8 mouse cellular contexts compared by ENCODE assay signal in genomic region chr4:116122762-116123161, GRCm38 (mm10). TPM values are rescaled to one million over a fixed set of nuclear protein-coding genes. Genes with fewer than 3 reads are reported as not detected.
DNase-seq lines count a peak whose midpoint lies in the region; ATAC-seq and TF ChIP-seq lines count a peak whose summit lies in the region.

No protein-coding gene starts in this region.

- peaks cover 21% of the 10 kb centered on the region for H3K4me1 ChIP-seq in kidney, embryonic 16.5 days (ENCODE audit: insufficient read depth, low read length)
- no peaks in the 10 kb centered on the region for H3K4me1 ChIP-seq in kidney, adult 2 months (ENCODE audit: control insufficient read depth, insufficient read depth, low read length)
- H3K4me1 ChIP-seq in embryonic facial prominence, embryonic 14.5 days (ENCODE audit: control insufficient read depth, insufficient read depth, low read length), result peaks cover 6% of the 10 kb centered on the region
- H3K4me1 ChIP-seq in limb, embryonic 11.5 days (ENCODE audit: control insufficient read depth, insufficient read depth, low read length), result peaks cover 8% of the 10 kb centered on the region; the same call in 1 of the 2 replicates
- peaks cover 21% of the 10 kb centered on the region for H3K4me1 ChIP-seq in neural tube, embryonic 13.5 days (replicated peaks)

- 0 out of 2 replicates have a peak, but pooled peaks cover 3% of the 10 kb centered on the region for H3K36me3 ChIP-seq in kidney, embryonic 16.5 days (ENCODE audit: insufficient read depth, low read length)
- H3K36me3 ChIP-seq in kidney, adult 2 months (ENCODE audit: control insufficient read depth, insufficient read depth, low read length), result no peaks in the 10 kb centered on the region
- no peaks in the 10 kb centered on the region for H3K36me3 ChIP-seq in embryonic facial prominence, embryonic 14.5 days (ENCODE audit: control insufficient read depth, insufficient read depth, low read length)
- peaks cover 3% of the 10 kb centered on the region; the same call in 1 of the 2 replicates for H3K36me3 ChIP-seq in limb, embryonic 11.5 days (ENCODE audit: control insufficient read depth, insufficient read depth, low read length)
- H3K36me3 ChIP-seq in neural tube, embryonic 13.5 days, result no peaks in the 10 kb centered on the region

- ATAC-seq in kidney, embryonic 16.5 days (ENCODE audit: low FRiP score, low TSS enrichment), result no peak
- no peak for ATAC-seq in embryonic facial prominence, embryonic 14.5 days (ENCODE audit: low read depth)
- ATAC-seq in limb, embryonic 11.5 days (ENCODE audit: insufficient number of reproducible peaks, low FRiP score, low TSS enrichment, low read depth), result no peak
- ATAC-seq in neural tube, embryonic 13.5 days (ENCODE audit: low read depth), result no peak

- H3K4me2 ChIP-seq in kidney, embryonic 16.5 days (replicated peaks; ENCODE audit: low read depth, low read length), result peak overlapping the region; percentile 61
- H3K4me2 ChIP-seq in embryonic facial prominence, embryonic 14.5 days (ENCODE audit: low read depth, low read length), result peak overlapping the region; percentile 80
- peak overlapping the region; percentile 62 for H3K4me2 ChIP-seq in limb, embryonic 11.5 days (ENCODE audit: low read depth, severe bottlenecking)
- peak overlapping the region; percentile 78 for H3K4me2 ChIP-seq in neural tube, embryonic 13.5 days

- WGBS in kidney, embryonic 16.5 days, result 0% methylated on average over 1 of the region's 1 CpGs
- WGBS in kidney, adult 2 months, result 5% methylated on average over 1 of the region's 1 CpGs
- WGBS in embryonic facial prominence, embryonic 14.5 days, result 0% methylated on average over 1 of the region's 1 CpGs
- 0% methylated on average over 1 of the region's 1 CpGs for WGBS in limb, embryonic 11.5 days
- 5% methylated on average over 1 of the region's 1 CpGs for WGBS in neural tube, embryonic 13.5 days

- no peak for TF ChIP-seq POLR2A in kidney, adult 2 months (IDR thresholded peaks at IDR 0.05; ENCODE audit: low read depth, low read length)

- no peak overlapping the region for H3K27ac ChIP-seq in kidney, embryonic 16.5 days (ENCODE audit: low read length)
- no peak overlapping the region for H3K27ac ChIP-seq in kidney, adult 2 months (ENCODE audit: insufficient read depth, low read depth, low read length)
- H3K27ac ChIP-seq in embryonic facial prominence, embryonic 14.5 days (replicated peaks; ENCODE audit: low read depth, low read length), result no peak overlapping the region
- H3K27ac ChIP-seq in limb, embryonic 11.5 days (replicated peaks; ENCODE audit: low read depth, low read length), result no peak overlapping the region
- no peak overlapping the region for H3K27ac ChIP-seq in neural tube, embryonic 13.5 days (replicated peaks)

- H3K9me3 ChIP-seq in kidney, embryonic 16.5 days (ENCODE audit: low read length), result no peaks in the 10 kb centered on the region
- no peaks in the 10 kb centered on the region for H3K9me3 ChIP-seq in embryonic facial prominence, embryonic 14.5 days (ENCODE audit: control insufficient read depth, low read length)
- H3K9me3 ChIP-seq in limb, embryonic 11.5 days (ENCODE audit: control insufficient read depth, low read length), result no peaks in the 10 kb centered on the region
- no peaks in the 10 kb centered on the region for H3K9me3 ChIP-seq in neural tube, embryonic 13.5 days

- H3K9ac ChIP-seq in kidney, embryonic 16.5 days (replicated peaks; ENCODE audit: low read length), result peak overlapping the region; percentile 74
- H3K9ac ChIP-seq in embryonic facial prominence, embryonic 14.5 days (ENCODE audit: low read depth, low read length), result peak overlapping the region; percentile 76
- peak overlapping the region; percentile 34 for H3K9ac ChIP-seq in limb, embryonic 11.5 days (ENCODE audit: low read length)
- H3K9ac ChIP-seq in neural tube, embryonic 13.5 days, result peak overlapping the region; percentile 72; the same call in 1 of the 2 replicates

- TF ChIP-seq CTCF in kidney, adult 2 months (conservative IDR thresholded peaks at IDR 0.05; ENCODE audit: insufficient read depth, insufficient read length, low read depth, low read length), result no peak

- no peak for DNase-seq in kidney, adult 2 months
- no peak for DNase-seq in embryonic facial prominence, embryonic 14.5 days (ENCODE audit: low spot score)
- no peak for DNase-seq in limb, embryonic 11.5 days (ENCODE audit: low spot score)
- no peak for DNase-seq in cerebellum, adult 9-11 months
- DNase-seq in thymus, postnatal 10 days (ENCODE audit: low spot score in 2 of 2), result no peak
- no peak for DNase-seq in adrenal gland, adult (ENCODE audit: inconsistent age in 2 of 2, low spot score in 1 of 2)

- no peaks in the 10 kb centered on the region for H3K27me3 ChIP-seq in kidney, embryonic 16.5 days (ENCODE audit: insufficient read depth, low read length)
- no peaks in the 10 kb centered on the region for H3K27me3 ChIP-seq in kidney, adult 2 months (replicated peaks; ENCODE audit: control insufficient read depth, insufficient read depth, low read length)
- no peaks in the 10 kb centered on the region for H3K27me3 ChIP-seq in embryonic facial prominence, embryonic 14.5 days (replicated peaks; ENCODE audit: control insufficient read depth, insufficient read depth, low read length)
- H3K27me3 ChIP-seq in limb, embryonic 11.5 days (ENCODE audit: control insufficient read depth, insufficient read depth, low read length), result no peaks in the 10 kb centered on the region
- no peaks in the 10 kb centered on the region for H3K27me3 ChIP-seq in neural tube, embryonic 13.5 days

- H3K4me3 ChIP-seq in kidney, embryonic 16.5 days (ENCODE audit: low read length), result peak overlapping the region; percentile 68
- no peak overlapping the region for H3K4me3 ChIP-seq in kidney, adult 2 months (ENCODE audit: insufficient read depth, low read depth, low read length)
- peak overlapping the region; percentile 63 for H3K4me3 ChIP-seq in embryonic facial prominence, embryonic 14.5 days (ENCODE audit: low read depth, low read length)
- peak overlapping the region; percentile 46 for H3K4me3 ChIP-seq in limb, embryonic 11.5 days (ENCODE audit: low read depth, low read length)
- H3K4me3 ChIP-seq in neural tube, embryonic 13.5 days, result peak overlapping the region; percentile 62

RNA-seq across cellular contexts. Expression of gene Rad54l, which starts 0.7 kb away (rescaled TPM):
- polyA plus RNA-seq in kidney, embryonic 16.5 days (2015; fragmentation: Nextera tagmentation; extraction: Ambion mirVana), result 34.7 and 35.6 TPM in 2 replicates
- 0.31 and 0.33 TPM in 2 replicates for polyA plus RNA-seq in kidney, adult 2 months (2012; rRNA removed)
- polyA plus RNA-seq in embryonic facial prominence, embryonic 14.5 days (2014; fragmentation: Nextera tagmentation; extraction: Ambion mirVana), result 20.7 and 22.6 TPM in 2 replicates
- 66.0 and 69.8 TPM in 2 replicates for polyA plus RNA-seq in limb, embryonic 11.5 days (2014; fragmentation: Nextera tagmentation; extraction: Ambion mirVana)
- polyA plus RNA-seq in neural tube, embryonic 13.5 days (2015; fragmentation: Nextera tagmentation; extraction: Ambion mirVana), result 7.7 and 9.2 TPM in 2 replicates

RNA-seq across cellular contexts. Expression of gene Pomgnt1, which starts 0.9 kb away (rescaled TPM):
- 59.2 and 65.5 TPM in 2 replicates for polyA plus RNA-seq in kidney, embryonic 16.5 days (2015; fragmentation: Nextera tagmentation; extraction: Ambion mirVana)
- 46.0 and 52.5 TPM in 2 replicates for polyA plus RNA-seq in kidney, adult 2 months (2012; rRNA removed)
- 60.4 and 62.7 TPM in 2 replicates for polyA plus RNA-seq in embryonic facial prominence, embryonic 14.5 days (2014; fragmentation: Nextera tagmentation; extraction: Ambion mirVana)
- polyA plus RNA-seq in limb, embryonic 11.5 days (2014; fragmentation: Nextera tagmentation; extraction: Ambion mirVana), result 57.0 and 62.4 TPM in 2 replicates
- polyA plus RNA-seq in neural tube, embryonic 13.5 days (2015; fragmentation: Nextera tagmentation; extraction: Ambion mirVana), result 58.9 and 59.9 TPM in 2 replicates

RNA-seq across cellular contexts. Expression of gene Lurap1, which starts 28.4 kb away (rescaled TPM):
- polyA plus RNA-seq in kidney, embryonic 16.5 days (2015; fragmentation: Nextera tagmentation; extraction: Ambion mirVana), result 3.8 and 3.9 TPM in 2 replicates
- polyA plus RNA-seq in kidney, adult 2 months (2012; rRNA removed), result 6.3 and 6.5 TPM in 2 replicates
- 2.3 and 2.4 TPM in 2 replicates for polyA plus RNA-seq in embryonic facial prominence, embryonic 14.5 days (2014; fragmentation: Nextera tagmentation; extraction: Ambion mirVana)
- polyA plus RNA-seq in limb, embryonic 11.5 days (2014; fragmentation: Nextera tagmentation; extraction: Ambion mirVana), result 2.0 and 2.4 TPM in 2 replicates
- polyA plus RNA-seq in neural tube, embryonic 13.5 days (2015; fragmentation: Nextera tagmentation; extraction: Ambion mirVana), result 1.7 and 2.0 TPM in 2 replicates

RNA-seq across cellular contexts. Expression of gene Tspan1, which starts 44.6 kb away (rescaled TPM):
- 2.8 and 4.8 TPM in 2 replicates for polyA plus RNA-seq in kidney, embryonic 16.5 days (2015; fragmentation: Nextera tagmentation; extraction: Ambion mirVana)
- polyA plus RNA-seq in kidney, adult 2 months (2012; rRNA removed), result 44.0 TPM in 2 replicates
- 1.7 and 4.0 TPM in 2 replicates for polyA plus RNA-seq in embryonic facial prominence, embryonic 14.5 days (2014; fragmentation: Nextera tagmentation; extraction: Ambion mirVana)
- 0.17 TPM in 1 of 2 replicates, not detected in the other for polyA plus RNA-seq in limb, embryonic 11.5 days (2014; fragmentation: Nextera tagmentation; extraction: Ambion mirVana)
- not detected in 2 replicates for polyA plus RNA-seq in neural tube, embryonic 13.5 days (2015; fragmentation: Nextera tagmentation; extraction: Ambion mirVana)

RNA-seq across cellular contexts. Expression of gene Lrrc41, which starts 47.7 kb away (rescaled TPM):
- polyA plus RNA-seq in kidney, embryonic 16.5 days (2015; fragmentation: Nextera tagmentation; extraction: Ambion mirVana), result 87.9 and 88.0 TPM in 2 replicates
- polyA plus RNA-seq in kidney, adult 2 months (2012; rRNA removed), result 47.3 and 56.4 TPM in 2 replicates
- polyA plus RNA-seq in embryonic facial prominence, embryonic 14.5 days (2014; fragmentation: Nextera tagmentation; extraction: Ambion mirVana), result 73.1 and 85.5 TPM in 2 replicates
- 81.4 and 81.6 TPM in 2 replicates for polyA plus RNA-seq in limb, embryonic 11.5 days (2014; fragmentation: Nextera tagmentation; extraction: Ambion mirVana)
- 70.9 and 72.9 TPM in 2 replicates for polyA plus RNA-seq in neural tube, embryonic 13.5 days (2015; fragmentation: Nextera tagmentation; extraction: Ambion mirVana)
